Mouse (Mus musculus): ENCODE data around the gene Panx2. TPM values are rescaled to one million over a fixed set of nuclear protein-coding genes. Genes with fewer than 3 reads are reported as not detected.

Panx2 gene
- total RNA-seq, 2 experiments from 2014 or later, result 0.76 to 1.9 TPM

DNA sequence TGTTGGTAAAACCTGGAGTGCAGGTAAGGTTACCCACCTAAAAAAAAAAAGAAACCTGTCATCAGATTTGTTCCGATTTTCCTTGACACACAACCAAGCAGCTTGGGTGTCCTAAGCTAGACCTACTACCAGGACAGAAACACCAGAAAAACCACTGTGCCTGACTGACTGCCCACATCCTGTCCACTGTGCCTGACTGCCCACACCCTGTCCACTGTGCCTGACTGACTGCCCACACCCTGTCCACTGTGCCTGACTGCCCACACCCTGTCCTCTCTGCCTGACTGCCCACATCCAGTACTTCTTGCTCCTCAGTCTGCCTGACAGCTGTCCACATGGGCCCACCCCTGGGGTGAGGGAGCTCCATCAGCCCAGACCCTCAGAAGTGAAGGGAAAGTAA lies 47.4 kb downstream of the Panx2 start:
- no peak for DNase-seq
- intact Hi-C loops (cut with DNase I), result no loop called here

GRCm38 (mm10) chr15:89110147-89110546 lies 50.6 kb downstream of the Panx2 start:
- DNase-seq, result peak; percentile 42 to 55
- intact Hi-C loops (cut with DNase I), result loop anchor here (2.0 kb wide), 1 partner anchor 175 kb away; no protein-coding TSS in a partner anchor

DNA sequence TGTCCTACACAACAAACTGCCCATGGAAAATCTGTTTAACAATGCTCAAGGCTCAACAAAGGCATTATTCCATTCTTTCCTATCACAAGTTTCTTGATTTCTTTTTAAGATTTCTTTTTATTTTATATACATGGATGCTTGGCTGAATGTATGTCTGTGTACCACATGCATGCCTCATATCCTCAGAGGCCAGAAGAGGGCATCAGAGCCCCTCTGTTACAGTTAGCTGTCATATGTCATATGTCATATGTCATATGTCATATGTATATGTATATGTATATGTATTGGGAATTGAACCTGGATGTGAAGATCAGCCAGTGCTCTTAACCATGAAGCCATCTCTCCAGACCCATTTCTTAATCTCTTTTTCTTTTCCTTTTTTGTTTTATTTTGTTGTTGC lies 58.5 kb downstream of the Panx2 start:
- intact Hi-C loops (cut with DNase I), result no loop called here
- DNase-seq, result no peak

DNA sequence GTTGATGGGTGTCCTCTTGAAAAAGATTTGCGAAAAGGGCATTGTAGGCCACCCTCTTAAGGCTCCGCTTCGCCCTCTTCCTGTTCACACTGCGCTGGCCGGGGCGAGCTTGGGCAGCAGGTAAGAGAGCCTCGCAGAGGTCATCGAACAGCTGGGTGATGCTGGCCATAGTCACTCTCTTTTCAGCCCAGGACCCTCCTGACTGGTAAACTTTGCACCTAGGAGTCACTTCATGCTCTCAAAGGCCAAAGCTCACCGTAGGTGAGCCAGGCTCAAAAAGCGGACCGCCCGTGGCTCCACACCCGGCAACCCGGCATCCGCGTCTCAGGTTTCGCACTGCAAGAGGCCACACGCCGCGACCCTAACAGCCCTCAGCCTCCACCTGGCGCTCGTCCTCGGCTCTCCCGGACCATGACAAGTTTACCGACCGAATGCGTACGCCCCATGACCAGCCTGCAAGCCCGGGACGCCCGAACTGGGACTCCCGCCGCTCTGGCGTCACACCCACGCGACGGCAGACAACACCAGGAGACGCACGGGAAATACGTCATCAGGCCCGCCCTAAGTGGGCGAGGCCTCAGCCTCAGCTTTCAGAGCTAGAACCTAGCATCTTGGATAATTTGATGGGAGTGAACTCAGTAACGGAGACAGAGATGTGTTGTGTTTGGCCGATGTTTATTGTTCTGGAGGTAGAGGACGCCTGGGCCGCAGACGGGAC lies 63.3 kb downstream of the Panx2 start, which contains the start of gene Tubgcp6:
TSS of gene Tubgcp6 (minus strand) at position 464 of the 718 bp plus-strand sequence.
- DNase-seq, result peak; percentile 94 to 97
- intact Hi-C loops (cut with DNase I), result loop anchor here (10.0 kb wide), 1 partner anchor 232 kb away; the partner anchor contains the start of genes Lmf2 and Ncaph2

Other genes with a start within 250 kb of the Panx2 start
- gene Alg12, start 240.4 kb upstream of the Panx2 start, total RNA-seq (2021), result 1 to 10 TPM; 9.2 to 9.9 TPM
- 10 to 100 TPM; 12.1 to 22.5 TPM for gene Creld2, start 240.1 kb upstream of the Panx2 start, total RNA-seq (2021)
- 10 to 100 TPM; 97.7 to 97.8 TPM for gene Pim3, start 197.5 kb upstream of the Panx2 start, total RNA-seq (2021)
- gene Ttll8, start 105.3 kb upstream of the Panx2 start, total RNA-seq (2021), result not detected
- not detected for gene Mlc1, start 80.7 kb upstream of the Panx2 start, total RNA-seq (2021)
- gene Mov10l1, start 76.8 kb upstream of the Panx2 start, total RNA-seq (2021), result 10 to 100 TPM; 72.2 to 81.8 TPM
- 10 to 100 TPM; 36.7 to 43.7 TPM for gene Trabd, start 15.4 kb downstream of the Panx2 start, total RNA-seq (2021)
- gene Selenoo, start 29.4 kb downstream of the Panx2 start, total RNA-seq (2021), result 10 to 100 TPM; 13.6 to 13.8 TPM
- 10 to 100 TPM; 12.0 to 12.7 TPM for gene Tubgcp6, start 63.4 kb downstream of the Panx2 start, total RNA-seq (2021)
- gene Hdac10, start 69.0 kb downstream of the Panx2 start, total RNA-seq (2021), result 1 to 10 TPM; 7.2 to 8.4 TPM
- 10 to 100 TPM; 16.8 to 18.7 TPM for gene Mapk12, start 81.0 kb downstream of the Panx2 start, total RNA-seq (2021)
- gene Mapk11, start 89.9 kb downstream of the Panx2 start, total RNA-seq (2021), result 1 to 10 TPM; 2.3 to 3.7 TPM
- gene Plxnb2, start 121.1 kb downstream of the Panx2 start, total RNA-seq (2021), result 100 to 1,000 TPM in 1 of 2 experiments, 10 to 100 TPM in 1; 98.2 to 101 TPM
- 10 to 100 TPM in 1 of 2 experiments, 1 to 10 TPM in 1; 9.7 to 10.1 TPM for gene Dennd6b, start 136.8 kb downstream of the Panx2 start, total RNA-seq (2021)
- 10 to 100 TPM; 57.8 to 61.2 TPM for gene Ppp6r2, start 151.8 kb downstream of the Panx2 start, total RNA-seq (2021)

Measured in heart, postnatal 14 days (tissue).